Mouse (Mus musculus) heart, embryonic 16.5 days (tissue): ENCODE measurements around the gene Ugt1a10. TPM values are rescaled to one million over a fixed set of nuclear protein-coding genes. Genes with fewer than 3 reads are reported as not detected.
"Not testable (repeated sequence)": the region's sequence is repeated elsewhere in the genome, so short reads cannot be mapped to it uniquely, and the experiment has no call there.

ENCODE experiments used
- ATAC-seq: fragments of 200-750 bp; cut with Nextera tagmentation; replicated peaks from 2 replicates; pipeline ENCODE4 v1.8.0; 2017; ENCODE audit warnings: moderate number of reproducible peaks; ENCODE audit not compliant: insufficient read depth, low FRiP score; ENCODE audit errors: extremely low read depth
- H3K27ac ChIP-seq: fragments of 300-500 bp; sonication (generic); 2 replicates; pipeline ENCODE4 v1.5.1; 2014; ENCODE audit warnings: mild to moderate bottlenecking, low read length, control low read depth, moderate library complexity
- H3K27me3 ChIP-seq: fragments of 300-500 bp; sonication (generic); 2 replicates; pipeline ENCODE4 v1.6.1; 2014; ENCODE audit warnings: low read length, mixed read lengths; ENCODE audit not compliant: control insufficient read depth, insufficient read depth
- H3K36me3 ChIP-seq: fragments of 300-500 bp; sonication (generic); 2 replicates; pipeline ENCODE4 v1.6.1; 2014; ENCODE audit not compliant: control insufficient read depth, insufficient read depth
- H3K4me1 ChIP-seq: fragments of 300-500 bp; sonication (generic); 2 replicates; pipeline ENCODE4 v1.6.1; 2014; ENCODE audit warnings: low read length, mixed read lengths; ENCODE audit not compliant: control insufficient read depth, insufficient read depth
- H3K4me2 ChIP-seq: fragments of 300-500 bp; sonication (generic); 2 replicates; pipeline ENCODE4 v1.6.1; 2014; ENCODE audit warnings: low read depth, mild to moderate bottlenecking, control low read depth, low read length
- H3K4me3 ChIP-seq: fragments of 300-500 bp; sonication (generic); 2 replicates; pipeline ENCODE4 v1.5.1; 2014; ENCODE audit warnings: mild to moderate bottlenecking, control low read depth, low read length
- H3K9ac ChIP-seq: fragments of 300-500 bp; sonication (generic); 2 replicates; pipeline ENCODE4 v1.6.1; 2014; ENCODE audit warnings: low read length, control low read depth
- H3K9me3 ChIP-seq: fragments of 300-500 bp; sonication (generic); replicated peaks from 2 replicates; pipeline ENCODE4 v1.6.1; 2016; ENCODE audit warnings: low read length; ENCODE audit not compliant: control insufficient read depth
- WGBS: fragments of 180-500 bp; shearing (Covaris S2); extraction: QIAGEN DNeasy Blood & Tissue Kit; methylation state at CpG from one replicate; pipeline ENCODE4 v1.1.7; 2014; 5-methylcytosine and 5-hydroxymethylcytosine counted together
- polyA plus RNA-seq: library from polyadenylated mRNA; unstranded; fragments of >200 nt; fragmentation: Nextera tagmentation; extraction: Ambion mirVana; gene quantifications from 2 replicates; pipeline ENCODE4 v1.2.1, GENCODE M21; 2015

Ugt1a10 gene
- polyA plus RNA-seq, 1 experiment from 2014 or later = not detected

GRCm38 (mm10) chr1:88143966-88144675 lies 88.9 kb downstream of the Ugt1a10 start:
- 2% methylated on average over 4 of the region's 5 CpGs for WGBS
- H3K27me3 ChIP-seq, H3K9ac ChIP-seq, H3K4me2 ChIP-seq, H3K4me3 ChIP-seq, ATAC-seq, H3K27ac ChIP-seq, H3K36me3 ChIP-seq, H3K4me1 ChIP-seq, H3K9me3 ChIP-seq: not testable (repeated sequence)

DNA sequence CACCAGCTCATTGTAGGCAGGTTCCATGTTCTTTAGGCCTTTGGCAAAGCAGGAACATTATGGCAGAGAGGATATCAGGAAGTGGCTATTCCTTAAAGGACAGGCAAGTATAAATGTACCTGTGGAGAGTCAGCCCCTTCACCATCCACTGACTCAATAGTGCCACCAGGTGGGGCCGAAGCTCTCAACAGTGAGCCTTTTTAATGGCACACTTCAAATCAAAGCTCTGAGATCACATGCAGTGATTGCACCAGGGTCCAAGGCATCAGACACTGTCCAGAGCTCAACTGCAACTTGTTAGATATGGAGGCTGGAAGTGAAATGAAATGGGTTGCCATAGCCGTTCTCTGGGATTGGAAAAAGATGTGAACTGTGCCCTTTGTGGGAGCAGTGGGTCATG lies 90.1 kb downstream of the Ugt1a10 start:
- not testable (repeated sequence) for H3K27ac ChIP-seq, H3K4me1 ChIP-seq, H3K36me3 ChIP-seq, H3K4me3 ChIP-seq, H3K27me3 ChIP-seq, H3K9me3 ChIP-seq, H3K4me2 ChIP-seq, ATAC-seq, H3K9ac ChIP-seq
- WGBS = 54% methylated on average over 2 of the region's 2 CpGs

DNA sequence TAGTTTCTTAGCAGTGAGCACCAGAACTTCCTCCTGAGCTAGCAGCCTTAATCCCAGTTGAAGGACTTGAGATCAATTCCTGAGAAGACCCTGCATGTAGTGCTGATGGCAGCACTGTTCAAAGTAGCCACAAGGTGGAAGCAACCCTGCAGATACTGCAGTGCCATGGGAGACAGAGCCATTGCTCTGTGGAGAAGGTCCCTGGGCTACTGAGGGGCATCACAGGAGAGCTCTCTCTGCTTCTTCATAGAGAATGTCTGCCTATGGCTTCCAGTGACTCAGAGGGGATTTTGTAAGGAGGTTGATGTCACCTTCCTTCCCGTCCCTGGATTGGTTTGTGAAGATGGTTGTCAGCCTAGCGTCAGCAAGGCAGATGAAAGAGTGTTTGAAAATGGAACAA lies 94.9 kb downstream of the Ugt1a10 start:
- H3K4me3 ChIP-seq, H3K36me3 ChIP-seq, ATAC-seq, H3K4me2 ChIP-seq, H3K4me1 ChIP-seq, H3K27ac ChIP-seq, H3K9ac ChIP-seq, H3K9me3 ChIP-seq, H3K27me3 ChIP-seq: not testable (repeated sequence)
- WGBS = 57% methylated on average over 2 of the region's 2 CpGs

DNA sequence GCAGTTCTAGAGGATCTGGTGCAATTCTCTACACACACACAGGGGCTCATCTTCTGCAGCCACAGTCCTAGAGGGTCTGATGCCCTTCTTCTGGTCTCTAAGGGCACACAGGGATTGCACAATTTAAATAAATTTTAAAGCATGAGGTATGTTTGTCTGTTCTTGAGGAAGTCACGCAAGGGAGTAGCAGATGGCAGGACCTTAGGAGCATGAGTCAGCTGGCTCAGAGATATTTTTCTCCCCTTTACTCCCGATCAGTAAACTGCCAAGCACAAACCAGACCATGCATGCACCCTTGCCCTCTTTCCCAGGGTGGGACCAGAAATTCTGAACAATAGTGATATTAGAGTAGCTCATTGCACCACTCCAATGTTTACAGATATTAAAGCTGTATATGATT lies 103.2 kb downstream of the Ugt1a10 start:
- no peak for ATAC-seq
- no peak overlapping the region for H3K27ac ChIP-seq
- H3K9me3 ChIP-seq = no peaks in the 10 kb centered on the region
- no peak overlapping the region for H3K4me3 ChIP-seq
- H3K27me3 ChIP-seq = no peaks in the 10 kb centered on the region
- no peak overlapping the region for H3K9ac ChIP-seq
- WGBS = 74% methylated on average over 2 of the region's 2 CpGs
- H3K4me2 ChIP-seq = no peak overlapping the region
- H3K4me1 ChIP-seq = no peaks in the 10 kb centered on the region
- no peaks in the 10 kb centered on the region for H3K36me3 ChIP-seq

DNA sequence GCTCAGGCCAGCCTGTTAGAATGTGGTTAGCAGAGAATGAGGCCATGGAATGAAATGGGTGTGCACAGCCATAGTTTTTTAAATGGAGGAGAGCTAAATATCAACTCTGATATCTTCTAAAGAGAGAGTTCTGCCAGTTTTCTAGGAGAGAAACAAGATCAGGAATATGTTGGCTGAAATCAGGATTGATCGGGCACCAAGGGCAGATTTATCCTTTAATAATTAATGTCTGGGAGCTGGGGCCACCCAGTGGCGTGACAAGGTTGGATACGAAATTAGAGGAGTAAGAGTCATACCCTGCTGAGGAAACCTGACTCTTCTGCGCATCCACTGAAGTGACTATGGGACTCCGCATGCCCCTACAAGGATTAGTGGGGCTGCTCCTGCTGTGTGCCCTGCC lies 110.5 kb downstream of the Ugt1a10 start, which contains the start of gene Ugt1a5:
TSS of gene Ugt1a5 (plus strand) at position 302 of the 400 bp plus-strand sequence.
- H3K27ac ChIP-seq = no peak within 1 kb of the TSS
- 70% methylated on average over 5 of the region's 5 CpGs for WGBS
- H3K9me3 ChIP-seq = no peaks in the 10 kb centered on the region
- no peak within 1 kb of the TSS for H3K4me3 ChIP-seq
- ATAC-seq = no peak
- no peaks in the 10 kb centered on the region for H3K4me1 ChIP-seq
- no peak within 1 kb of the TSS for H3K9ac ChIP-seq
- H3K36me3 ChIP-seq = no peaks in the 10 kb centered on the region
- no peaks in the 10 kb centered on the region for H3K27me3 ChIP-seq
- no peak within 1 kb of the TSS for H3K4me2 ChIP-seq

DNA sequence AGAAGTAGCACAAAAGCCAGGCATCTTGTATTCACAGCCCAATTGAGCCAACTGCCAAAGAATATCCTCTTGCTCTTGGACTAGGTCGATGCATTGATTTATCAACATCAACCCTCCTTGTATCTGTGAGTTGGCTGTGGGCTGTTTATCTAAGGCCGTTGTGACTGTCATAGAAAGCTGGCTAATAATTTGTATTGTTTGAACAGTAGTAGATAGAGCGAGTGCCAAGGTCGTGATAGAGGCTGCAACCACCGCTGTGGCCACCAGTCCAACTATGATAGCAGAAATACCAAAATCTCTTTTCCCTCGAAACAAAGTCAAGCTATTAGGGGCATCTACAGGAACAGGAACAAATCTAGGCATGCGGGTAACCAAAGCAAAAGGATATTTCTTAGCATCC lies 117.0 kb downstream of the Ugt1a10 start:
- H3K4me1 ChIP-seq, H3K36me3 ChIP-seq, ATAC-seq, H3K9me3 ChIP-seq, H3K27ac ChIP-seq, H3K9ac ChIP-seq, H3K27me3 ChIP-seq, H3K4me3 ChIP-seq, H3K4me2 ChIP-seq: not testable (repeated sequence)
- WGBS = 82% methylated on average over 5 of the region's 7 CpGs

DNA sequence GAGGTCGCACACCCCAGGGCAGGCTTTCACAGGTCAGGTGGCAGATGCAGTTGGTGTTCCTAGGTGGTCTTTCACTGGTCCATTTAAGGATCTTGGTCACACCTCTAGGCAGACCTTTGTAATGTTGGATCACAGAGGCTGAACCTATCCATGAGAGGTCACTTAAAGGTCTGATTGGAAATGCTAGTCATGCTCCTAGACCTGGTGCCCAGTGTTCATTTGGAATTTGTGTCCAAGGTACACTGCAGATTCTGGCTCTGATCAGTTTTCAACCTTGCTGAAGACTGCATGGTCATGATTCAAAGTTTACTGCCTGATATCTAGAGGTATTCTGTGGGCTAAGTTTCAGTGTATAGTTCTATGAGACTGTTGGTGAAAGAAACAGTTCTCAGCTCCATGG lies 124.5 kb downstream of the Ugt1a10 start:
- Histone ChIP-seq H3K36me3 (no peaks in the 10 kb centered on the region), H3K4me1 (no peaks in the 10 kb centered on the region), H3K4me2 (no peak overlapping the region), H3K27me3 (no peaks in the 10 kb centered on the region), H3K27ac (no peak overlapping the region), H3K9me3 (peaks cover 17% of the 10 kb centered on the region), H3K9ac (no peak overlapping the region), H3K4me3 (no peak overlapping the region)
- 78% methylated on average over 1 of the region's 1 CpGs for WGBS
- ATAC-seq = no peak

- H3K9me3 ChIP-seq = no peaks in the 10 kb centered on the region
- no peak overlapping the region for H3K27ac ChIP-seq
- no peak overlapping the region for H3K4me2 ChIP-seq
- 81% methylated on average over 5 of the region's 5 CpGs for WGBS
- H3K9ac ChIP-seq = no peak overlapping the region
- H3K36me3 ChIP-seq = no peaks in the 10 kb centered on the region
- H3K4me1 ChIP-seq = no peaks in the 10 kb centered on the region
- H3K27me3 ChIP-seq = no peaks in the 10 kb centered on the region
- H3K4me3 ChIP-seq = no peak overlapping the region
- no peak for ATAC-seq
Measured at GRCm38 (mm10) chr1:88186325-88186935, 131.2 kb downstream of the Ugt1a10 start.

- Histone ChIP-seq H3K9ac (no peak overlapping the region), H3K4me1 (no peaks in the 10 kb centered on the region), H3K4me2 (no peak overlapping the region), H3K36me3 (no peaks in the 10 kb centered on the region), H3K27ac (no peak overlapping the region), H3K9me3 (no peaks in the 10 kb centered on the region), H3K27me3 (no peaks in the 10 kb centered on the region), H3K4me3 (no peak overlapping the region)
- WGBS = 77% methylated on average over 3 of the region's 3 CpGs
- no peak for ATAC-seq
Measured at GRCm38 (mm10) chr1:88192136-88192535, 136.9 kb downstream of the Ugt1a10 start.
